Mouse (Mus musculus) left cerebral cortex, adult 11 months (tissue): ENCODE measurements at regions not wholly inside any gene's neighbourhood (a gene's known extent, or its start where the extent isn't known, plus 50 kb on each side); places are given as distances from the start of the nearest gene placed in this dataset.

Source experiments
- DNase-seq: peaks from one replicate; pipeline ENCODE4 v3.0.0; 2022; ENCODE audit warnings: low spot score

GRCm38 (mm10) chr1:61576758-61577157 lies 61.9 kb upstream of the Pard3b start:
- DNase-seq: no peak

- no peak for DNase-seq
Measured at GRCm38 (mm10) chr1:61587251-61587650, 51.4 kb upstream of the Pard3b start.
